Mouse (Mus musculus): ENCODE results near the gene Tsr3. TPM values are rescaled to one million over a fixed set of nuclear protein-coding genes. Genes with fewer than 3 reads are reported as not detected.
"Not testable (repeated sequence)": the region's sequence is repeated elsewhere in the genome, so short reads cannot be mapped to it uniquely, and the experiment has no call there.

The Tsr3 gene
- polyA plus RNA-seq, 1 experiment from 2014 or later = 74.6 TPM

GRCm38 (mm10) chr17:25222951-25223601 is 16.9 kb upstream of the Tsr3 start:
- 47% methylated on average over 6 of the region's 6 CpGs for WGBS
- H3K27ac ChIP-seq (replicated peaks) = no peak overlapping the region
- peak overlapping the region; percentile 60 for H3K4me3 ChIP-seq
- peaks cover 13% of the 10 kb centered on the region for H3K27me3 ChIP-seq (ENCODE audit: low read depth, poor library complexity, severe bottlenecking)
- peaks cover 20% of the 10 kb centered on the region for H3K4me1 ChIP-seq
- no peaks in the 10 kb centered on the region for H3K9me3 ChIP-seq (replicated peaks)
- no peak for DNase-seq (ENCODE audit: low spot score)
- peaks cover 22% of the 10 kb centered on the region for H3K36me3 ChIP-seq

DNA sequence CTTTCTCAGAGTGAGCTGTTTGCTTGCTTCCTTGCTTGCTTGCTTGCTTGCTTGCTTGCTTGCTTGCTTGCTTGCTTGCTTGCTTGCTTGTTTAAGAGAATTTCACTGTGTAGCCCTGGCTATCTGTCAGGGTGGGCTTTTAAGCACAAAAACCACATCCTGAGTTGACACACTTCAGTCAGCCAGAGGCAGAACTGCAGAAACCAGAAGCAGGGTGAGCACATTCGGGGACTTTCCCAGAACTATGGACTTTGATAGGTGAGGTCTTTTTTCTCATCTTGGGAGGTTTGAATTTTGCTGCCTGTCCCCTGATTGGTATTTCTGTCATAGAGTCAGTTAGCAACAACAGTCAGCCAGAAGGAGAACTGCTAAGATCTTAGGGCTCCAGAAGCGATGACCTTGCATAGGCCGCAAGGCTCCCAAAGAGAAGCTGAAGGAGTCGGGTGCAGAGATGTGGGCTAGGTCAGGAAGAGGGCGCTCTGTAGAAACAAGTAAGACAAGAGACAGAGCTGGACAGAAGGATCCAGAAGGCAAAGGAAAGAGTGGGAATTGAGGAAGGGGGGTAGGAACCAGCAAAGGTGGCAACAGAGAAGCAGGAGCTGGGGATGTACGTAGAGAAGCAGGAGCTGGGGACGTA is 15.3 kb upstream of the Tsr3 start:
- WGBS = 87% methylated on average over 7 of the region's 7 CpGs
- H3K36me3 ChIP-seq = peaks cover 21% of the 10 kb centered on the region

DNA sequence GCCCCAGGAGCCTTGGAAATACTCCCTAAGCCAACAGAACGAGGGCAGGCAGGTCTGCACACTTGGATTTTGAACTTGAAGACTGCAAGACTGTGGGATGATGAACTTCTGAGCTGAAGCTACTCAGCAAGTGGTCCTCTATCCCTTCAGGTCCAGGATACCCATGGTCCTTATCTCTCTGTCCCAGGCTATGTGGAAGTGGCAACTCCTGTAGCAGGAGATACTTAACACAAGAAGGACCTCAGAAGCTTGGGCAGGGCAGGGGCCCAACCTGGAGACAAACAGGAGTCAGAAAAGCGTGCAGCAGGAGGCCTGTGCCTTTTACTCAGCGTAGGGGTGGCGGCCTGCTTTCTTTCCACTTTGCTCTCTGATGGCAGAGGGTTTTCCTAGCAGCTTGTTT is 14.3 kb upstream of the Tsr3 start:
- no peaks in the 10 kb centered on the region for H3K9me3 ChIP-seq (replicated peaks)
- H3K27me3 ChIP-seq (ENCODE audit: low read depth, poor library complexity, severe bottlenecking) = peaks cover 12% of the 10 kb centered on the region
- H3K4me3 ChIP-seq = no peak overlapping the region
- 86% methylated on average over 4 of the region's 4 CpGs for WGBS
- H3K4me1 ChIP-seq = peaks cover 20% of the 10 kb centered on the region
- peaks cover 29% of the 10 kb centered on the region for H3K36me3 ChIP-seq
- no peak overlapping the region for H3K27ac ChIP-seq (replicated peaks)
- no peak for DNase-seq (ENCODE audit: low spot score)

More for the DNA sequence above, 15.3 kb upstream of the Tsr3 start:
- H3K4me1 ChIP-seq = peaks cover 20% of the 10 kb centered on the region
- no peak for DNase-seq (ENCODE audit: low spot score)
- H3K9me3 ChIP-seq (replicated peaks) = no peaks in the 10 kb centered on the region
- no peak overlapping the region; the same call in 1 of the 2 replicates for H3K4me3 ChIP-seq
- peaks cover 13% of the 10 kb centered on the region for H3K27me3 ChIP-seq (ENCODE audit: low read depth, poor library complexity, severe bottlenecking)
- H3K27ac ChIP-seq (replicated peaks) = no peak overlapping the region

- H3K36me3 ChIP-seq = peaks cover 35% of the 10 kb centered on the region
- H3K27me3 ChIP-seq (ENCODE audit: low read depth, poor library complexity, severe bottlenecking) = no peaks in the 10 kb centered on the region
- WGBS = 89% methylated on average over 5 of the region's 5 CpGs
- H3K27ac ChIP-seq (replicated peaks) = no peak overlapping the region
- DNase-seq (ENCODE audit: low spot score) = no peak
- H3K9me3 ChIP-seq (replicated peaks) = no peaks in the 10 kb centered on the region
- H3K4me1 ChIP-seq = no peaks in the 10 kb centered on the region
- no peak overlapping the region for H3K4me3 ChIP-seq
These were observed 12.0 kb upstream of the Tsr3 start for GRCm38 (mm10) chr17:25227991-25228390.

DNA sequence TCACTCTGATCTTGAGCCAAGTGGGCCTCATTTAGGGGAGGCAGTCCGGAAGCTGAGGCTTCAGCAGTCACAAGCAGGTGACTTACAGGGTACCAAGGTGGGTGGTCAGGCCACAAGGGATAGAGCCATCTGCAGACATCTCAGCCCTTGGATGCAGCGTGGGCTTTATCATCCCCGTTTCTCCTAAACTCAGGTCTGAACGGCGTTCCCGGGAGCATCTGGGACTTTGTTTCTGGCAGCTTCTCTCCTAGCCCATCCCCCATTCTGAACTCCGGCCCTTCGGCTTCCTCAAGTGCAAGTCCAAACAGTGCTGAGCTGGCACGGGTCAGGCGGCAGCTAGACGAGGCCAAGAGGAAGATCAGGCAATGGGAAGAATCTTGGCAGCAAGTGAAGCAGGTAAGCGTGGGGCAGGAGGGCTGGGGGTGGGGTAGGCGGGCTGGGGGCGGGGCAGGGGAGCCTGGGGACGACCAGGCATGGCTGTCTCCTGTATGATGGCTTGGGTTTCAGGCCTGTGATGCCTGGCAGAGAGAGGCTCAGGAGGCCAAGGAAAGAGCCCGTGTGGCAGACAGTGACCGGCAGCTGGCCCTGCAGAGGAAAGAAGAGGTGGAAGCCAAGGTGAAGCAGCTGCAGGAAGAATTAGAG is 9.8 kb upstream of the Tsr3 start:
- H3K36me3 ChIP-seq = peaks cover 44% of the 10 kb centered on the region
- not testable (repeated sequence) for H3K4me3 ChIP-seq; H3K27me3 ChIP-seq (ENCODE audit: low read depth, poor library complexity, severe bottlenecking); H3K4me1 ChIP-seq; DNase-seq (ENCODE audit: low spot score); H3K27ac ChIP-seq (replicated peaks); H3K9me3 ChIP-seq (replicated peaks)
- 85% methylated on average over 17 of the region's 17 CpGs for WGBS

DNA sequence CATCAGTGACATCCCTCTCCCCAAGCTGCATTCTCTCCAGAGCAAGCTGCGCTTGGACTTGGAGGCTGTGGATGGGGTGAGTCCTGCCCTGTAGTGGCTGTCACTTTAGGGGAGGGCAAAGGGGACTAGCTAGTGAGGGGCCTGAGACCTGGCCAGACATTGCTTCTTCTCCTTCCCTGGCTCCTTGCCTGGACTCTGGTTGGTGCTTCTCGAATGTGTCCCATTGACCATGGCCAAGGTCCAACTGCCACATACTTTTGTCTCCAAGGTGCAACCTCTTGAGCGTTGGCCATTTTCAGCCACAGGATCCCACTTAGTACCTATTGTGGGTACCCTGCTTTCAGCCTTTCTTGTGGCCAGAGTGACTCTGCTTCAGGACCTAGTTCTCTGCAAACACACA is 9.3 kb upstream of the Tsr3 start:
- no peaks in the 10 kb centered on the region for H3K9me3 ChIP-seq (replicated peaks)
- 93% methylated on average over 3 of the region's 3 CpGs for WGBS
- H3K4me1 ChIP-seq = no peaks in the 10 kb centered on the region
- peaks cover 46% of the 10 kb centered on the region for H3K36me3 ChIP-seq
- H3K4me3 ChIP-seq = no peak overlapping the region
- H3K27ac ChIP-seq (replicated peaks) = no peak overlapping the region
- DNase-seq (ENCODE audit: low spot score) = no peak
- H3K27me3 ChIP-seq (ENCODE audit: low read depth, poor library complexity, severe bottlenecking) = no peaks in the 10 kb centered on the region

DNA sequence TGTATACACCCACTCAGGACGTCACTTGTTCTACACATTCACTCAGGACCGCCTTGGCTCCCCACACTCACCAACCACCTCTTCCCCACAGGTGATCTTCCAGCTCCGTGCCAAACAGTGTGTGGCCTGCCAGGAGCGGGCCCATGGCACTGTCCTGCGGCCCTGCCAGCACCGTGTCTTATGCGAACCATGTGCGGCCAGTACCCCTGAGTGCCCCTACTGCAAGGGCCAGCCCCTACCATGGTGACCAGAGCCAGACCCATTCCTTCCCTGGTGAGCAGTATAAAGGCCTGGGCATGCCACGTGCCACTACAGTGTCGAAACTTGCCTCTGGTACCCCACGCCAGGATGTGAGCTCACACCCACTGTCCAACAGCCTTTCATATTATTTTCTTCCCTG is 8.3 kb upstream of the Tsr3 start:
- not testable (repeated sequence) for H3K4me1 ChIP-seq; H3K27me3 ChIP-seq (ENCODE audit: low read depth, poor library complexity, severe bottlenecking); H3K27ac ChIP-seq (replicated peaks); DNase-seq (ENCODE audit: low spot score); H3K4me3 ChIP-seq; H3K9me3 ChIP-seq (replicated peaks)
- H3K36me3 ChIP-seq = peaks cover 50% of the 10 kb centered on the region
- 96% methylated on average over 8 of the region's 11 CpGs for WGBS

DNA sequence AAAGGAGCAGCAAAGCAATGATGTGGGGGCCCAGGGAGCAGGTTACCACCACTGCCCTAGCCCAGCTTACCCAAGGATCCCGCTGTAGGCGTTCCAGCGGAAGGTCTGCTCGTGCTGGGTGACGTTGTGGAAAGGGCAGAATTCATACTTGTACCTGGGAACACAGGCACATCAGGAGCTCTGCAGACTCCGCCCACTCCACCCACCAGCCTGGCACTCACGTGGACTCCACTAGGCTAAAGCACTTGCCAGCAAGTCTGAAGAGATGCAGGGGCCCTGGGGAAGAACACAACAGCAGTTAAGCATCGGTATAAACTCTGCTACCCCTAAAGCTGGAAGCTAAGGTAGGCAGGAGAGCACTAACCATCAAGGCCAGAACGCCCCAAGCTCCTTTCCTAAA is 4.3 kb upstream of the Tsr3 start:
- no peak overlapping the region for H3K27ac ChIP-seq (replicated peaks)
- no peak for DNase-seq (ENCODE audit: low spot score)
- no peaks in the 10 kb centered on the region for H3K9me3 ChIP-seq (replicated peaks)
- peaks cover 12% of the 10 kb centered on the region for H3K4me1 ChIP-seq
- WGBS = 84% methylated on average over 9 of the region's 9 CpGs
- H3K27me3 ChIP-seq (ENCODE audit: low read depth, poor library complexity, severe bottlenecking) = no peaks in the 10 kb centered on the region
- H3K4me3 ChIP-seq = no peak overlapping the region
- peaks cover 39% of the 10 kb centered on the region for H3K36me3 ChIP-seq

DNA sequence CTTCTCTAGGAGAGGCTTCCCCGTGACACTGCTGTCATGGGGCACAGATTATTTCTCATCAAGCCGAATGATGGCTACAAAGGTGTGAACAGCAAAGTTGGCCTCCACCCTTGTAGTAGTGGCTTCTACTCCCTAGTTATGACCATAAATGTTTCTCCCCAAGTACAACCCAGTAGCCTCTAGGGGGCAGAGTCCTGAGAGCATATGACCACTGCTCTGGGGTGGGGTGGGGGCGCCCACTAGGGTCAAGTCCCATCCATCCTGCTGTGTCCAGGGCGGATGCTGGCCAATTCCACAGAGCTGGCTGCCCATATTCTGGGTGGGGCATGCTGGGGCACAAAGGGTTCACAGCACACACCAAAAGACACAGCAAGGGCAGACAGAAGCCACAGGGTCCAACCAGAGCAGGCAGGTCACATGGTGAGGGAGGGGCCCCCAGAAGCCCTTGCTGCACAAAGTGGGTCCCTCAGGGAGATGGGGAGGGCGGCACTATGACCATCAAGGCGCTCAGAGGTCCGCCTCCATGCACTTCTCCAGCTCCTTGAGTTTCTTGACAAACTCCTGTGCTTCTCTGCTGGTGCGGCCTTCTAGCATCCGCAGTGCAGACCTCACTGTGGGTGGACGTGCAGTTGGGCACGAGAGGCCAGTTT is 3.3 kb downstream of the Tsr3 start:
- Histone ChIP-seq H3K27ac (replicated peaks) (no peak overlapping the region), H3K4me3 (no peak overlapping the region), H3K36me3 (peaks cover 54% of the 10 kb centered on the region), H3K9me3 (replicated peaks) (no peaks in the 10 kb centered on the region), H3K4me1 (peaks cover 25% of the 10 kb centered on the region), H3K27me3 (ENCODE audit: low read depth, poor library complexity, severe bottlenecking) (no peaks in the 10 kb centered on the region)
- WGBS = 92% methylated on average over 11 of the region's 11 CpGs
- no peak for DNase-seq (ENCODE audit: low spot score)

DNA sequence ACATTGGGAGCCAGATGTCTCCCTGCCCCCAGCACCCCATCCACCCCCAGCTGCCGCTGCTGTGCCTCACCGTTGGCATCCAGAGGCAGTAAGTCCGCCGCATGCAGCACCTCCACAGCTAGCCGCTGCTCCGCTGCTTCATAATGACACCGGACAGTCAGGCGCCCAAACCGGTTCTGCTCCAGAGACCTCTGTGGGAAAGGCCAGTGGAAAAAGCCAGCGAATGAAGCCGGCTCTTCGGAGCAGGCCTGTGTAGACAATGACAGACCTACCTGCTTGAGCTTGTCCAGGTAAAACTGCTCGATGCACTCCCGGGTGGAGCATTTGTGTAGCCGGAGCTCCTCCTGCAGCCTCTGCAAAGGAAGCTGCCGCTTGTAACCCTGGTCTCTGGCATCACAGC is 4.3 kb downstream of the Tsr3 start:
- H3K9me3 ChIP-seq (replicated peaks) = no peaks in the 10 kb centered on the region
- H3K4me1 ChIP-seq = peaks cover 20% of the 10 kb centered on the region
- H3K27ac ChIP-seq (replicated peaks) = no peak overlapping the region
- 88% methylated on average over 16 of the region's 16 CpGs for WGBS
- H3K27me3 ChIP-seq (ENCODE audit: low read depth, poor library complexity, severe bottlenecking) = no peaks in the 10 kb centered on the region
- H3K36me3 ChIP-seq = peaks cover 54% of the 10 kb centered on the region
- DNase-seq (ENCODE audit: low spot score) = no peak
- H3K4me3 ChIP-seq = peak overlapping the region; percentile 12; the same call in 1 of the 2 replicates

DNA sequence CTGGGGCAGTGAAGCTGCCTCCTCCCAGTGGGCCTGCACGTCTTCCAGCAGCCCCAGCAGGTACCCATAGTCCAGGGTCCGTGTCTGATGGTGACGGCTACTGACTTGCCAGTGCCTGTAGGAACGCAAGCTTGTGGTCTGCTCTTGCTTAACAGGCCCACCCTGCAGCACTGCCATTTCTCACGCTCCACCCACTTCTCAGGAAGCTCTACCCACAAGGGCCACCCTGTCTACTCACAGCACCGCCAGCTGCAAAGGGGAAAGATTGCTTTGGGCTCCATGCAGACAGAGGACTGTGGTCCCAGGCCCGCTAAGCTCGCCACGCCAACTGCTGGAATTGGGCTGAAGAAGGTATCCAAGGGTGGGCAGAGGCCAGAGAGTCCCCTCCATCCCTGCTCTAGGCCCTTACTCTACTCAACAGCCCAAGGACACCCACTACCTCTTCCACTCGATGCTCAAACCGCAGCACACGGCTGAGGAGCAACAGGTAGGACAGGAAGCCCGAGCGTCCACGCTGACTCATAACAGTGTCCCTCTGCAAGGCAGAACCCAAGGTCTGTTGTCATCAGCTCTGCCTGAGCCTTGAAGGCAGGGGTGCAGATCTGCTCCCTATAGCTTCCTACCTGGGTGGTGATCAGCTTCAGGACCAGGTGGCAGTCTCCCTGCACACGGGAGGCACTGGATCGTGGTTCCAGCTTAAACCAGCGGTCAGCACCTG is 8.2 kb downstream of the Tsr3 start:
- peaks cover 18% of the 10 kb centered on the region for H3K4me1 ChIP-seq
- WGBS = 83% methylated on average over 18 of the region's 18 CpGs
- H3K27me3 ChIP-seq (ENCODE audit: low read depth, poor library complexity, severe bottlenecking) = peaks cover 4% of the 10 kb centered on the region; the same call in 1 of the 2 replicates
- no peak for DNase-seq (ENCODE audit: low spot score)
- no peak overlapping the region for H3K27ac ChIP-seq (replicated peaks)
- H3K9me3 ChIP-seq (replicated peaks) = no peaks in the 10 kb centered on the region
- H3K4me3 ChIP-seq = no peak overlapping the region
- peaks cover 31% of the 10 kb centered on the region for H3K36me3 ChIP-seq

GRCm38 (mm10) chr17:25250181-25250835 is 10.3 kb downstream of the Tsr3 start:
- DNase-seq (ENCODE audit: low spot score) = no peak
- H3K27ac ChIP-seq (replicated peaks) = no peak overlapping the region
- H3K36me3 ChIP-seq = peaks cover 10% of the 10 kb centered on the region
- H3K4me3 ChIP-seq = no peak overlapping the region
- 84% methylated on average over 8 of the region's 8 CpGs for WGBS
- no peaks in the 10 kb centered on the region for H3K9me3 ChIP-seq (replicated peaks)
- H3K4me1 ChIP-seq = peaks cover 39% of the 10 kb centered on the region
- peaks cover 25% of the 10 kb centered on the region for H3K27me3 ChIP-seq (ENCODE audit: low read depth, poor library complexity, severe bottlenecking)
